Mouse (Mus musculus): ENCODE results near the gene Olfr1065. TPM values are rescaled to one million over a fixed set of nuclear protein-coding genes. Genes with fewer than 3 reads are reported as not detected.
"Not testable (repeated sequence)": the region's sequence is repeated elsewhere in the genome, so short reads cannot be mapped to it uniquely, and the experiment has no call there.

Olfr1065 gene
- not detected for total RNA-seq (2021)
- long read RNA-seq, experiment 1, result 0 reads
- long read RNA-seq, experiment 2, result 0 reads

DNA sequence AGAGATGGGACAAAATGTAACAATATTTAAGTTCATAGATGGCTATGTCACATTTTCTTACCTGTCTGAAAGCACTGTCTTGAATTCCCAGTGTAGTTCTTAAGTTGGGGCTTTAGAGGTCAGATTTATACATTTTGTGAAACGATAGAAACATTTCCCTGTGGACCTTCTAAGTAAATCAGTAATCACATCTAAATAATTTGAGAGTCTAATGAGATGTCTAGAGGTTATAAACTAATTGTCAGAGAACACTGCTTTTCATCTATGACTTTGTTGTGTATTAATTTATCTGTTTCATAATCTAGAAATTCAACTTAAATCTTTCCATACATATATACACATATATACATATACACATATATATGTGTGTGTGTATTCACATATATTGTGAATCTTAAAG, at the start of gene Olfr1065:
TSS of gene Olfr1065 (minus strand) at position 101 of the 400 bp plus-strand sequence.
- not testable (repeated sequence) for DNase-seq

DNA sequence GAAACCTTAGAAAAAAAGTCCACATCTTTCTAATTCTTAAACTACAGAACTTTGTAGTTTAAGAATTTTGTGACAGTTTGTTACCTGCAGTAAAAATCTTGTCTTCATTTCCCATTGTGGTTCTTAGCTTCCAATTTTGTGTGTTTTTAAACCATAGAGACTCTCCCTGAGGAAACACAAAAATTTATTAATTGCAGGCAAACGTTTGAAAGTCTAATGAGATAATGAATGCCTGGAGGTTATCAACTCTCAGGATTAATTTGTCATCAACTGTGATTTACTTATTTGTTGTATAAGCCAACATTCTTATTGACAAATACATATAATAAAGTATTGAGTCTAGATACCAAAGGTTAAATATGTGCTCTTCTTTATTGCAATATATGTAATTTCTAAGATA, 36.9 kb upstream of the Olfr1065 start, which contains the start of gene Olfr228:
TSS of gene Olfr228 (minus strand) at position 101 of the 400 bp plus-strand sequence.
- DNase-seq, result no peak

DNA sequence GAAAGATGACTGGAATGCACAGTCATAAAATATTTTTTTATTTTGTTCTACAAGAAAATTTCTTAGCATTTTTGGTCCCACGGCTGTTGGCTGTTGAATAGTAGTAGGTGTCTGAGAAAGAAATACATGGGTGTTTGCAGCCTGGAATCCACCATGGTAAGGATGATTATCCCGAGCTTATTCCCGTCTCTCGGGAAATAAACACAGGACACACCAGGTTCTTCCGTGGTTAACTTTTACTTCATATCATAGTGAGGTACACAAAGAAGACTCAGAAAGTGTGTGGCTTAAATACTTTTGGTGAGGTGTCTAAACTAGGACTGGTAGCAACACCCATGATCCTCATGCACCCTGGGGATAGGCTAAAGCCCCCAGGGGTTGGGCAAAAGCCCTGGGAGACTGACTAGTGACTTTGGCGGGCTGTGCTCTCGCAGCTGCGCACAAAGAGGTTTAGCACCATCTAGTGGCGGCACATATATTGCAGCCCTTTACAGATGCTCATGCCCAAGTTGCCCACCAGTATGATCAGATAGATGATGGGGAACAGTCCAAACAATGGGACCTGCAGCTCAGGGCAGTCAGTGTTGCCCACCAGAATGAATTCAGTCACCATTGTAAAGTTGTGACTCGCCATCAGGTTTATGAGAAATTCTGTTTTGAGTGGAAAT, 14.2 kb upstream of the Olfr1065 start:
- peak; percentile 35 for DNase-seq

DNA sequence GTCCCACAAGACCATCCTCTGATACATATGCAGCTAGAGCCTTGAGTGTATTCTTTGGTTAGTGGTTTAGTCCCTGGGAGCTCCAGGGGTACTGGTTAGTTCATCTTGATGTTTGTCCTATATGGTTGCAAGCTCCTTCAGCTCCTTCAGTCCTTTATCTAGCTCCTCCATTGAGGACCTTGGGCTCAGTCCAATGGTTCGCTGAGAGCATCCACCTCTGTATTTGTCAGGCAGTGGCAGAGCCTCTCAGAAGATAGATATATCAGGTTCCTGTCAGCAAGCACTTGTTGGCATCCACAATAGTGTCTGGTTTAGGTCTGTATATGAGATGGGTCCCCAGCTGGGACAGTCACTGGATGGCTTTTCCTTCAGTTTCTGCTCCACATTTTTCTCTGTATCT, 10.0 kb upstream of the Olfr1065 start:
- DNase-seq, result no peak

DNA sequence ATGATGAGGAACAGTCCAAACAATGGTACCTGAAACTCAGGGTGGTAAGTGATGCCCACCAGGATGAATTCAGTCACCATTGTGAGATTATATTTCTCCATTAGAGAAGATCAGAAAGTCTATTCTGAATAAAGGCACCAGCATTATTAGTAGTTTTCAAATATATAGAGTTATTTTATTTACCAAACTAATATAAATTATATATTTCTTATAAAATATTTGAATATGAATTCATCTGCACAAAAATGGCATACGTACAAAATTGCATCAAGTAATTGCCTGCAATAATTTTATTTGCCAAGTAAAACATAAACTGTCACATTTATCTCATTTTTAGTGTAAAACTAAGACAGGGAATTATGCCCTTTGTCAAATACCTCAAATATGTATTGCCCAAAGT, 5.8 kb upstream of the Olfr1065 start, which contains the start of gene Olfr1066:
TSS of gene Olfr1066 (minus strand) at position 101 of the 400 bp plus-strand sequence.
- no peak for DNase-seq

DNA sequence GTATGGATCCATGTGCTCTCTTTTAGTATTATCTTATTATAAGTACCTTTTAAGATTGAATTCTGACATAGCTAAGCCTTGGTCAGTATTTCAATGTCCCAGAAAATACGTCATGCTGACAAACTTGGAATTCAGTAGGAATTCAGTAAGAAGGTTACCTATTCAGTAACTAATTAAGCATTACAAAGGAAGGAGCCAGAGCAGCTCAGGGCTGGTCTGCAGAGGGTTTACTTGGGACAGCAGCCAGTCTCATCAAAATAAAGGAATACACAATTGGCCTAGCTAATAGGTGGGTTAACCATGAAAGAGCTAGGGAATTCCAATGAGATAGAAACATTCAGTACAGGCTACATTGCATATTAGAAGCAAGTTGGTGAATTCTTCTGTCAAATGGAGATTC, 8.3 kb downstream of the Olfr1065 start:
- DNase-seq, result not testable (repeated sequence)

DNA sequence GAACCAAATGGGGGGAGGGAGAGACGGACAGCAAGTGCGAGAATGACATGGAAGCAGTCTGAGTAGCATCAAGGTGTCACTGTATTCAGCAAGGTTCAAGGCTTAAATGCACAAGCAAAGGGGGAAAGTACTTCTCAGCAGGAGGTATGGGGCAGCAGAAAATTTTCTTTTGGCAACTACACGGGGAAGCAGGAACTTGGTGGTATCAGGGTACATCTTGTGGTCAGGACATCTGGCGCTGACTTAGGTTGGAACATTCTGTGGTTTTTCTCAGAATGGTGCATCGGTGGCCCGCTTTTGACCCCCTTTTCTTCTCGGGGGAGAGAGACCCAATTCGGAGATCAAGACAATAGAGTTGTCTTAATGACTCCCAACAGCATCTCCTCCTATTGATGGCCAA, 21.9 kb downstream of the Olfr1065 start:
- not testable (repeated sequence) for DNase-seq

- not testable (repeated sequence) for DNase-seq
Observed at GRCm38 (mm10) chr2:86426649-86427048, 23.7 kb downstream of the Olfr1065 start, which contains the start of gene Olfr1062. TSS of gene Olfr1062 (minus strand) at chr2:86426749.

- no peak for DNase-seq
Observed at GRCm38 (mm10) chr2:86413950-86414349, 36.4 kb downstream of the Olfr1065 start, which contains the start of gene Olfr1061. TSS of gene Olfr1061 (minus strand) at chr2:86414050.

- DNase-seq, result no peak
Observed at GRCm38 (mm10) chr2:86395114-86395513, 55.3 kb downstream of the Olfr1065 start.

Other genes with a start within 250 kb of the Olfr1065 start
- not detected for gene Olfr1045, start 247.6 kb downstream of the Olfr1065 start, total RNA-seq (2021)
- not detected for gene Olfr1046, start 231.3 kb downstream of the Olfr1065 start, total RNA-seq (2021)
- not detected for gene Olfr1047, start 219.2 kb downstream of the Olfr1065 start, total RNA-seq (2021)
- gene Olfr1048, start 210.3 kb downstream of the Olfr1065 start, total RNA-seq (2021), result not detected
- gene Olfr1049, start 192.3 kb downstream of the Olfr1065 start, total RNA-seq (2021), result not detected
- not detected for gene Olfr1051, start 171.5 kb downstream of the Olfr1065 start, total RNA-seq (2021)
- gene Olfr1052, start 158.1 kb downstream of the Olfr1065 start, total RNA-seq (2021), result not detected
- gene Olfr1053, start 135.3 kb downstream of the Olfr1065 start, total RNA-seq (2021), result not detected
- not detected for gene Olfr1054, start 115.2 kb downstream of the Olfr1065 start, total RNA-seq (2021)
- not detected for gene Olfr1055, start 100.3 kb downstream of the Olfr1065 start, total RNA-seq (2021)
- not detected for gene Olfr1056, start 88.1 kb downstream of the Olfr1065 start, total RNA-seq (2021)
- gene Olfr1057, start 72.2 kb downstream of the Olfr1065 start, total RNA-seq (2021), result not detected
- not detected for gene Olfr1058, start 62.0 kb downstream of the Olfr1065 start, total RNA-seq (2021)
- gene Olfr1061, start 36.5 kb downstream of the Olfr1065 start, total RNA-seq (2021), result not detected
- not detected for gene Olfr1062, start 23.8 kb downstream of the Olfr1065 start, total RNA-seq (2021)
- gene Olfr1066, start 5.7 kb upstream of the Olfr1065 start, total RNA-seq (2021), result not detected
- not detected for gene Olfr228, start 36.8 kb upstream of the Olfr1065 start, total RNA-seq (2021)
- not detected for gene Olfr1076, start 57.9 kb upstream of the Olfr1065 start, total RNA-seq (2021)
- not detected for gene Olfr1079, start 91.9 kb upstream of the Olfr1065 start, total RNA-seq (2021)
- gene Olfr1080, start 107.6 kb upstream of the Olfr1065 start, total RNA-seq (2021), result not detected
- gene Olfr1082, start 148.4 kb upstream of the Olfr1065 start, total RNA-seq (2021), result not detected
- not detected for gene Olfr1084, start 189.1 kb upstream of the Olfr1065 start, total RNA-seq (2021)
- not detected for gene Olfr1085, start 211.4 kb upstream of the Olfr1065 start, total RNA-seq (2021)
- gene Olfr1086, start 229.5 kb upstream of the Olfr1065 start, total RNA-seq (2021), result not detected
- not detected for gene Olfr1087, start 247.8 kb upstream of the Olfr1065 start, total RNA-seq (2021)